Mouse (Mus musculus): ENCODE data around the gene Col4a4.

Col4a4 gene

DNA sequence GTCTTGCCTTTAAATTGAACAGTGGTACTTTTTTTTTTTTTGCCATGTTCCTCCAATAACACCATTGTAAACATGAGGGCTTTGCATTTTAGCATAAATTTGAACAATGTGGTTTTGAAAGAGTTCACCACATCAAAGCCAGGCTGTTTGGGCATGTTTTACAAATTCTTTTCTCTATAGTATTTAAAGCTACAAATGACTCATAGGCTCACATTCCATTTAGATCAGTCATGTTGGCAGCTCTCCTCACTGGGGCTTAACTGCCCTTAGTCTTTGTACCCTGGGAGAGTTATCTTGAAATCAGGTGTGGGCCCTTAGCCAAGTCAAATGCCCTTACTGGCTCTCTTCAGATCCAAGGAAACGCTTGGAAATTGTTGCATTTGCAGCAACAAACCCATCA lies 157.6 kb downstream of the Col4a4 start:
- peak; percentile 71 for DNase-seq (ENCODE audit: extremely low read depth, insufficient read length, low spot score)

DNA sequence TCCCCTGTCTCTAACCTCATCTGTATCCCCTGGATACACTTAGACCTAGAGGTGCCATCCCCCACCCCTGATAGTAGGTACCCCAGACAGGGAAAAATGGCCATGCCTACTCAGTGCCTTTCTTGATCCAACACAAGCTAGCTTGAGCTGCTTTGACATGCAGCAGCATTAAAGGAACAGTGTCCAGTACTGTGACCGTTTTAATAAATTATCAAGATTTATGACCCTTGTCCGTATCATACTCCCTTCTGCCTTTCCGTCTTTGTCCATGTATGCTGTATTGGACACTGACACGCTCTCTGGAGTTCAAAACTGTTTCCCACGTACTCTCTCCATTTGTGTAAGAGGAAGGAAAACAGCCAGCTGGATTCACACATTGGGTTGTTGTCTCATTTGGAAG lies 158.9 kb downstream of the Col4a4 start:
- no peak for DNase-seq (ENCODE audit: extremely low read depth, insufficient read length, low spot score)

DNA sequence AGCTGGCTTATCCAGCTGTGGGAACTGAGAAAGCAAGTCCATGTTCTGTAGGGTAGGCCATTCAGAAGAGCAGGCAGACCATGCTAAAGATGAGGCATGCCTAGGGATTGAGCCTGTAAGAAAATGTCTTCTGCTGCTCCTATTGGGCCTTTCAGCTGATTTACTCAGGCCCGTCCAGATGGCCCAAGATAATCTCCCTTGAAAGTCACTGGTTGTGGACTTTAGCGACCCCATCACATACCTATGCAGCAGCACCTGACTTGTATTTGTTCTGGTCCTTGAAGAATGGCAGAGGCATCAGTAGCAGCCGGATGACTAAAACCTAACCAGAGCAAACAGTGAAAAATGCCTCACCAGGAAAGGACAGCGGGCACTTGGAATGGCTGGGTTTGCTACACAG lies 171.0 kb downstream of the Col4a4 start:
- DNase-seq (ENCODE audit: extremely low read depth, insufficient read length, low spot score) = no peak

DNA sequence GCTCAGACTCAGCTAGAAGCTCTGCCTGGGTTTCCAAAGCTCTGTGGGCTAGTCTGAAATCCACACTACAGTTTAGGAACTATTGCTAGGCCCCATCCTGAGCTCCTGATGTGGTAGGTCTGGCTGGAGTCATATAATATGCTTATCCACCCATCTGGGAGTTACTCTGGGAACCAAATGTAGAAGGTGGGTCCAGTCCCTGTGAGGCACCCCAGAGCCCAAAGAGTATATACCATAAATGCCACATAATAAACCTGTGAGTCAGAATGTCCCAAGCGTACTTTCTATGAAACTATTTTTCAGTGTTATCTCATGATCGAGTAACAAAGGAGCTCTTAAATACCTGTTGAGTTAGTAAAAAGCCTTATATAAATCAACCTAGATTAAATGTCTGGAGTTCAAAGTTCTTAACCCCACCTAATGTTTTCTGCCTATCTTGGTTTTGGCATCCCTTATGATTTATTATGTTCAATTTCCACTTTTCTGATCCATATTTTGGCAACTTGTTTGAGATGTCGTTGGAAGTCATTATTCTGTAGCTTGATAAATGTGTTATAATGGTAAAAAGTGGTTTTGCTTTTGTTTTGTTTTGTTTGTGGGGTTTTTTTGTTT lies 172.1 kb downstream of the Col4a4 start:
- no peak for DNase-seq (ENCODE audit: extremely low read depth, insufficient read length, low spot score)

DNA sequence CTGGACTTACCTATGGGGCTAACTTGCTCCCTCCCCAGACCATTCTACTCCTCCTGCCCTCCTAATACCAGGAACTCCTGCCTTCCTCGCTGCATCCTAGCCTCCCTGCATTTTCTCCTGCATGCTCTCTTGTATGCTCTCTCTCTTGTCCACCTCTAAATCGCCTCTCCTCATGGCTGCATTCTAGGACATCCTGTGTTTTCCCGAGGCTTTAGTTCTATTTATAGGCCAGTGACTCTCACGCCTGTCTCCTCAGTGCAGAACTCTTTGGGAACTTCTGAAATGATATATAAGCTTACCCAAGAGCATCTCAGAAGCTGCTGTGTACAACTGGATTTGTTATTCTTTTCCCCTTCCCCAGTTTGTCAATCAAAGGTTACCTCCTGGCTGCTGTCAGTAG lies 174.6 kb downstream of the Col4a4 start:
- DNase-seq (ENCODE audit: extremely low read depth, insufficient read length, low spot score) = no peak

DNA sequence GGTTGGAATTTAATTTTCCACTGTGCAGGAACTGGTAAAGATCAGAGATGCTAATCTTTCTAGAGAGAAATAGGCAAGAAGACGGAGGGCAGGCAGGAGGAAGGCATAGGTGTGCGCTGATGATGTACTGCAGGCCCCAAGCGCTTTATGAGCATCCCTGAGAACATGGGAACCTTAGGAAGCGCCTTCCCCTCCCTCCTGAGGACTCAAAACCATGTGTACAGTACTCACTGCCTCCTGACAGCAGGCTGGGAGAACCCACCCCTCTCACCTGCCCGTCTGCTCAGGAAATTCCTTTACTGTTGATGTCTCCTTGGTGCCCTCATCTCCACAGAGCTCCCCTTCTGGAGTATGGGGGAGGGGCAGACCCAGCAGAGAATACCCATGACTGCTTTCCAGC lies 175.1 kb downstream of the Col4a4 start:
- DNase-seq (ENCODE audit: extremely low read depth, insufficient read length, low spot score) = no peak

DNA sequence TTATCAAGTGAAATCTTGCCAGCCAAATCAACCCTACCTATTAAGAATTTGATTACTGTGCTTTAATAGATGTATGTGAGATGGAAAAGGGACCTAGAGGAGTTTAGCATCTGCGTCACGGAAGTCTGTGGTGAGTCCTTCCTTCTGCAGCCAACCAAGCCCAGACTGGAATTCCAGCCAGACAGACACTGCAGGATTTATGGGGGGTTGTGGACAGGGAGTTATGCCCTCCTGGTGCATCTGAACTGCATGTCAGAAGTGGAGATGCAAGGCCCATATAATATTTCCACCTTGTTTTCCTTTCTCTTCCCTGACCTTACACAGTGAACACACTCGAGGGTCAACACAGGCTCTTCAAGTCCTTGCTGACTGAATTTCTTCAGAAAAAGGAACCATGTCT lies 176.1 kb downstream of the Col4a4 start:
- DNase-seq (ENCODE audit: extremely low read depth, insufficient read length, low spot score) = no peak

DNA sequence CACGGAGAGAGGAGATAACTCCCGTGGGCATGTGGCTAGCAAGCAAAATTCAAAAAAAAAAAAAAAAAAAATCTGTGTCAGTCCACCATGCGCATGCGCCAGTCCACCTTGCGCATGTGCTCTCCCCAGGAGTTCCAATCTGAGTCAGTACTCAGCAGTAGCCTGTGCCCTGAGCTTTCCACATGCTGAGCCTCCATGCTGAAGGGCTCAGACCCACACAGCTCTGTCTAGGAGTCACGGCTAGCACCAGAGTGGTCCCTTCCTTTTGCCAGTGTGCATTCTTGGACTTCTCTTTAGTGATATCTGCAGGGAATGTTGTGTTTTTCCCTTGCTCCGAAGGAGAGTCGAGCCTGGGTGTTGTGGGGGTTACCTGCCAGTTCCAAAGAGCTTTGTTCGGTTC lies 177.4 kb downstream of the Col4a4 start:
- no peak for DNase-seq (ENCODE audit: extremely low read depth, insufficient read length, low spot score)

DNA sequence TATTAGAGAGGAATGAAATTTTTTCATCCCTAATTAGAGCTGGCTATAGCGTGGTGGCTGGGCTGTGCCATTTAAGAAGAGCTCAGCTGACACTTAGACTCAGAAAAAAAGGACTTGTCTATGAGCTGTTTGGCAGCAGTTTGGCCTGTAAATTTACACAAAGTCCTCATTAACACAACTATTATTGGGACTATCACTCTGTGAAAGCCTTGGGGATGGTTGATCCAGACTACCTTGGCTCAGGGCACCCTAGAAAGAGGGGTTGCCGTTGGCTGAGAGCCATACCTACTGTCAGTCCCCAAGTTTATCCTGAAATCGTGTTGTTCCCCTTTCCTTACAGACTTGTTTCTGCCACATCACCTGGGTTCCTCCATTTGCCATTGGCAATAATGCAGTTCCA lies 178.9 kb downstream of the Col4a4 start:
- no peak for DNase-seq (ENCODE audit: extremely low read depth, insufficient read length, low spot score)
